Mouse (Mus musculus) layer of hippocampus, postnatal 25 days (tissue): ENCODE measurements around the gene Hcfc1. TPM values are rescaled to one million over a fixed set of nuclear protein-coding genes. Genes with fewer than 3 reads are reported as not detected.

Source experiments
- total RNA-seq, 2 experiments: library from RNA; stranded (reverse); gene quantifications; 2 replicates each; pipeline ENCODE4 v1.2.3; 2021

Hcfc1 gene
- total RNA-seq, 2 experiments from 2014 or later, result 65.8 to 80.9 TPM

Other genes with a start within 250 kb of the Hcfc1 start
- gene Abcd1, start 249.8 kb downstream of the Hcfc1 start, total RNA-seq, result 10 to 100 TPM; 11.3 to 13.9 TPM
- 10 to 100 TPM; 15.8 to 18.2 TPM for gene Plxnb3, start 209.3 kb downstream of the Hcfc1 start, total RNA-seq
- gene Srpk3, start 192.0 kb downstream of the Hcfc1 start, total RNA-seq, result 1 to 10 TPM; 4.3 to 8.7 TPM
- 100 to 1,000 TPM; 189 to 199 TPM for gene Idh3g, start 179.5 kb downstream of the Hcfc1 start, total RNA-seq
- gene Ssr4, start 179.3 kb downstream of the Hcfc1 start, total RNA-seq, result 10 to 100 TPM; 88.1 to 97.2 TPM
- 100 to 1,000 TPM; 101 to 102 TPM for gene Pdzd4, start 141.4 kb downstream of the Hcfc1 start, total RNA-seq
- not detected for gene Avpr2, start 74.3 kb downstream of the Hcfc1 start, total RNA-seq
- 100 to 1,000 TPM; 125 to 140 TPM for gene L1cam, start 70.3 kb downstream of the Hcfc1 start, total RNA-seq
- 1 to 10 TPM; 4.7 to 5.8 TPM for gene Arhgap4, start 44.5 kb downstream of the Hcfc1 start, total RNA-seq
- 10 to 100 TPM; 57.6 to 62.8 TPM for gene Naa10, start 44.4 kb downstream of the Hcfc1 start, total RNA-seq
- gene Renbp, start 35.5 kb downstream of the Hcfc1 start, total RNA-seq, result 1 to 10 TPM; 3.6 to 4.2 TPM
- gene Irak1, start 57.6 kb upstream of the Hcfc1 start, total RNA-seq, result 10 to 100 TPM; 46.9 to 59.1 TPM
- under 1 TPM in 1 of 2 experiments, not detected in 1; 0.62 TPM for gene Opn1mw, start 161.1 kb upstream of the Hcfc1 start, total RNA-seq
- 10 to 100 TPM; 75.6 to 88.8 TPM for gene Mecp2, start 169.0 kb upstream of the Hcfc1 start, total RNA-seq
- gene Tex28, start 201.5 kb upstream of the Hcfc1 start, total RNA-seq, result not detected
- gene Tktl1, start 210.9 kb upstream of the Hcfc1 start, total RNA-seq, result under 1 TPM in 1 of 2 experiments, not detected in 1; 0.10 TPM